Mouse (Mus musculus) CD4-positive naive resting alpha-beta T cell, adult 57 days (primary cell): ENCODE measurements around the gene Plcb1. TPM values are rescaled to one million over a fixed set of nuclear protein-coding genes. Genes with fewer than 3 reads are reported as not detected.

Experiments used
- total RNA-seq: library from RNA; stranded (reverse); gene quantifications from one replicate; pipeline ENCODE4 v1.2.4, GENCODE M21; 2023

Gene Plcb1
- total RNA-seq, result 0.44 TPM

DNA sequence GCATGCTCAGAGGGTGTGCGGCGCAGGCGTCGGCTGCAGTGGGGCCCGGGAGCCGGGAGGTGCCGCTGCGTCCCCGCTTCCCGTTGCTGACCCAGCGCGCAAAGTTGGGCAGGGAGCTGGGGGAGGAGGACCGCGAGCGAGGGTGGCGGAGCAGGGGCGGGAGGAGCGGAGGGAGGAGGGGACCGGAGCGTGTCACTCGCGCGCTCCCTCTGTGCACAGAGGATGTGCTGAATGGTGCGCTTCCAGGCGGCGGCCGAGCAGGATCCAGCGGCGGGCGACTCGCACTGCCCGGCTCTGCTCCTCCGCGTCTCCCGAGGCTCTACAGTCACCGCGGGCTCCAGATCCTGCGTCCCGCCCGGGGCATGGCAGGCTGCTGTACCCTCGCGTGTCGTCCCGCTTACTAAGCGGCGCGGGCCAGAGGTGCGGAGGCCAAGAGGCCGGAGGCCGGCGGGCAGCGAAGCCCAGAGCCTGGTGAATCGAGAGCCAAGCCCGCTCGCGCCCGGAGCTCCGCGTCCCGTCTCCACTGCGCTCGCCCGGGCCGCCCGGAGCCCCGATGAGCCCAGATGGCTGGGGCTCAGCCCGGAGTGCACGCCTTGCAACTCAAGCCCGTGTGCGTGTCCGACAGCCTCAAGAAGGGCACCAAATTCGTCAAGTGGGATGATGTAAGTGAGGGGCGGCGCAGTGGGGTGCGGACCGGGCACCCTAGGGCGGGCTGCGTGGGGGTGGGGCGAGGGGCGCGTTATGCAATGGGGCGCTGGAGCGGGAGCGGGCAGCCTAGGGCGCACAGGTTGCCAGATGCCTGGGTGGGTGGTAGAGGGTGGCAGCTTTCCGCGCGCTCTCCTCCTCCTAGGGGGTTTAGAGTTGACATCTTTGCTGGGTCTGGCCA is at the start of gene Plcb1:
TSS of gene Plcb1 (plus strand) at position 98 of the 886 bp plus-strand sequence.

Other genes with a start within 250 kb of the Plcb1 start
- not detected for gene Hao1, start 231.7 kb upstream of the Plcb1 start, total RNA-seq
- gene Tmx4, start 141.9 kb upstream of the Plcb1 start, total RNA-seq, result 31.2 TPM